8 mouse cellular contexts compared by ENCODE assay signal in genomic region chr13:95325080-95325906, GRCm38 (mm10). TPM values are rescaled to one million over a fixed set of nuclear protein-coding genes. Genes with fewer than 3 reads are reported as not detected.
DNase-seq lines count a peak whose midpoint lies in the region; ATAC-seq lines count a peak whose summit lies in the region.

No protein-coding gene starts in this region.

- peaks cover 14% of the 10 kb centered on the region for H3K27me3 ChIP-seq in liver, embryonic 12.5 days (replicated peaks)
- H3K27me3 ChIP-seq in stomach, embryonic 16.5 days (ENCODE audit: control insufficient read depth, insufficient read depth, low read length), result no peaks in the 10 kb centered on the region

- peak; percentile 66 for ATAC-seq in frontal cortex, adult (ENCODE audit: low TSS enrichment)
- peak; percentile 55 for ATAC-seq in liver, embryonic 12.5 days
- ATAC-seq in stomach, embryonic 16.5 days (ENCODE audit: insufficient read depth, low FRiP score), result peak; percentile 67; the same call in 1 of the 2 replicates

- peaks cover 26% of the 10 kb centered on the region for H3K4me1 ChIP-seq in liver, embryonic 12.5 days
- H3K4me1 ChIP-seq in stomach, embryonic 16.5 days (ENCODE audit: control insufficient read depth, insufficient read depth, low read length), result peaks cover 20% of the 10 kb centered on the region

- H3K36me3 ChIP-seq in liver, embryonic 12.5 days, result no peaks in the 10 kb centered on the region
- no peaks in the 10 kb centered on the region for H3K36me3 ChIP-seq in stomach, embryonic 16.5 days (ENCODE audit: control insufficient read depth, insufficient read depth, low read length)

- no peak for DNase-seq in frontal cortex, adult 2 months (ENCODE audit: extremely low spot score in 1 of 2, low spot score in 1 of 2)
- DNase-seq in embryo, embryonic 9.5 days (ENCODE audit: extremely low spot score), result peak; percentile 84
- peak; percentile 61 to 71 for DNase-seq in heart, adult 9 months (ENCODE audit: low spot score in 2 of 2)
- DNase-seq in kidney, adult 8-10 months, result peak; percentile 70 to 77
- DNase-seq in natural killer cell, adult 2 months (ENCODE audit: low spot score in 2 of 2), result peak; percentile 57 to 60

- peak overlapping the region; percentile 86 for H3K27ac ChIP-seq in liver, embryonic 12.5 days
- peak overlapping the region; percentile 98 for H3K27ac ChIP-seq in stomach, embryonic 16.5 days (ENCODE audit: low read length)

- 4% methylated on average over 62 of the region's 63 CpGs for WGBS in liver, embryonic 12.5 days (ENCODE audit: insufficient replicate concordance)
- WGBS in stomach, embryonic 16.5 days, result under 1% methylated on average over 63 of the region's 63 CpGs

- H3K9me3 ChIP-seq in liver, embryonic 12.5 days (replicated peaks), result no peaks in the 10 kb centered on the region
- no peaks in the 10 kb centered on the region for H3K9me3 ChIP-seq in stomach, embryonic 16.5 days (replicated peaks; ENCODE audit: control insufficient read depth, low read length)

- H3K4me2 ChIP-seq in liver, embryonic 12.5 days, result peak overlapping the region; percentile 88
- peak overlapping the region; percentile 93 for H3K4me2 ChIP-seq in stomach, embryonic 16.5 days (ENCODE audit: low read depth, low read length)

- peak overlapping the region; percentile 70 for H3K4me3 ChIP-seq in liver, embryonic 12.5 days
- peak overlapping the region; percentile 86 for H3K4me3 ChIP-seq in stomach, embryonic 16.5 days (replicated peaks; ENCODE audit: low read length)

- H3K9ac ChIP-seq in liver, embryonic 12.5 days, result peak overlapping the region; percentile 81
- peak overlapping the region; percentile 98 for H3K9ac ChIP-seq in stomach, embryonic 16.5 days (ENCODE audit: low read length)

RNA-seq across cellular contexts. Expression of gene Zbed3, which starts 1.9 kb away (rescaled TPM):
- 16.6 and 17.1 TPM in 2 replicates for polyA plus RNA-seq in frontal cortex, adult 2 months (2012; rRNA removed)
- 13.2 and 14.4 TPM in 2 replicates for polyA plus RNA-seq in liver, embryonic 12.5 days (2016; fragmentation: Nextera tagmentation; extraction: Ambion mirVana)
- 40.2 and 46.5 TPM in 2 replicates for polyA plus RNA-seq in stomach, embryonic 16.5 days (2015; fragmentation: Nextera tagmentation; extraction: Ambion mirVana)

RNA-seq across cellular contexts. Expression of gene Aggf1, which starts 49.9 kb away (rescaled TPM):
- 37.5 and 39.1 TPM in 2 replicates for polyA plus RNA-seq in frontal cortex, adult 2 months (2012; rRNA removed)
- polyA plus RNA-seq in liver, embryonic 12.5 days (2016; fragmentation: Nextera tagmentation; extraction: Ambion mirVana), result 32.5 and 33.3 TPM in 2 replicates
- polyA plus RNA-seq in stomach, embryonic 16.5 days (2015; fragmentation: Nextera tagmentation; extraction: Ambion mirVana), result 21.6 and 23.5 TPM in 2 replicates

Comparison
In these comparisons a context has a peak if more than half of its experiments do, and no peak if none do; other contexts are left out.
1. DNase-seq: peak in embryo, embryonic 9.5 days (single experiment), heart, adult 9 months (2 of 2), kidney, adult 8-10 months (2 of 2) and natural killer cell, adult 2 months (2 of 2); none in frontal cortex, adult 2 months (0 of 2).
2. Peak in every context shown above with its lines, with median percentiles within 50 percentile points of each other: ATAC-seq.